Mouse (Mus musculus) neural tube, embryonic 15.5 days (tissue): ENCODE results near the gene 1700020A23Rik. TPM values are rescaled to one million over a fixed set of nuclear protein-coding genes. Genes with fewer than 3 reads are reported as not detected.
A peak's percentile ranks its signal among the peaks of the same experiment; 100 is the strongest.

ENCODE experiments used
- ATAC-seq: fragments of 200-750 bp; cut with Nextera tagmentation; 2 replicates; pipeline ENCODE4 v1.8.0; 2017; ENCODE audit warnings: mild to moderate bottlenecking, moderate TSS enrichment, moderate library complexity; ENCODE audit not compliant: low FRiP score
- H3K27ac ChIP-seq: fragments of 300-500 bp; sonication (generic); replicated peaks from 2 replicates; pipeline ENCODE4 v1.5.1; 2015; ENCODE audit warnings: mild to moderate bottlenecking, inconsistent platforms
- H3K27me3 ChIP-seq: fragments of 300-500 bp; sonication (generic); replicated peaks from 2 replicates; pipeline ENCODE4 v1.6.1; 2015; ENCODE audit warnings: inconsistent platforms
- H3K36me3 ChIP-seq: fragments of 300-500 bp; sonication (generic); 2 replicates; pipeline ENCODE4 v1.6.1; 2015; ENCODE audit warnings: inconsistent platforms
- H3K4me1 ChIP-seq: fragments of 300-500 bp; sonication (generic); 2 replicates; pipeline ENCODE4 v1.6.1; 2015; ENCODE audit warnings: inconsistent platforms
- H3K4me2 ChIP-seq: fragments of 300-500 bp; sonication (generic); 2 replicates; pipeline ENCODE4 v1.6.1; 2015; ENCODE audit warnings: inconsistent platforms, mild to moderate bottlenecking, moderate library complexity
- H3K4me3 ChIP-seq: fragments of 300-500 bp; sonication (generic); replicated peaks from 2 replicates; pipeline ENCODE4 v1.5.1; 2015; ENCODE audit warnings: mild to moderate bottlenecking, inconsistent platforms
- H3K9ac ChIP-seq: fragments of 300-500 bp; sonication (generic); replicated peaks from 2 replicates; pipeline ENCODE4 v1.6.1; 2015; ENCODE audit warnings: mild to moderate bottlenecking, inconsistent platforms
- H3K9me3 ChIP-seq: fragments of 300-500 bp; sonication (generic); replicated peaks from 2 replicates; pipeline ENCODE4 v1.6.1; 2016; ENCODE audit warnings: inconsistent platforms
- WGBS: fragments of 180-500 bp; shearing (Covaris S2); methylation state at CpG from one replicate; pipeline ENCODE4 v1.1.7; 2015; ENCODE audit warnings: mixed read lengths; 5-methylcytosine and 5-hydroxymethylcytosine counted together
- polyA plus RNA-seq: library from polyadenylated mRNA; unstranded; fragments of >200 nt; fragmentation: Nextera tagmentation; extraction: Ambion mirVana; gene quantifications from 2 replicates; pipeline ENCODE4 v1.2.1, GENCODE M21; 2015

The 1700020A23Rik gene
- polyA plus RNA-seq, 1 experiment from 2014 or later: 0.56 TPM

DNA sequence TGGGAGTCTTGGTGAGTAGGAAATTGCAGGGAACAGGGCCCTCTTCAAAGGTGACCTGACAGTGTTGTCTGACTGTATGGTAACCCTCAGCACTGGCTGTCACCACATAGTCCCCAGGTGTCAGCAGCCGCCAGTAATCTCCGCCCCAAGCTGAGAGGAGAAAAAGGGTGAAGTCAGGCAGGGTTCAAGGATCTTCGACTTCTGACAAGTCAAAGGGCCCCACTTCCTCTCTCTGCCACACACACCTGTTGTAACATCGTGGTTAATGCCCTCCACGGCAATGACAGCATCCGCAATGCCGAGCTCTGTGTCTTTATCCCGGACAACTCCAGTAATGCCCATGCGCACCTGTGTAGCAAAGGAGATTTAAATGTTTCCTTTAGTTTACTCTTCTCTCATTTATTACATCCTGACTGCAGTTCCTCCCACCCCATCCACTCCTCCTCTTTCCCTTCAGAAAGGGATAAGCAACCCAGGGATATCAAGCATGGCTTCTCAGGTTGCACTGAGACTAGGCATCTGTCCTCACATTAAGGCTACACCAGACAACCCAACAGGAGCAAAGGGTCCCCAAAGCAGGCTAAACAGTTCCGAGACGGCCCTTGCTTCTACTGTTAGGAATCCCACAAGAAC lies 13.9 kb upstream of the 1700020A23Rik start:
- Histone ChIP-seq H3K36me3 (peaks cover 16% of the 10 kb centered on the region), H3K27me3 (0 out of 2 replicates have a peak, but pooled peaks cover 3% of the 10 kb centered on the region), H3K9ac (no peak overlapping the region), H3K9me3 (no peaks in the 10 kb centered on the region), H3K4me1 (no peaks in the 10 kb centered on the region), H3K27ac (no peak overlapping the region), H3K4me3 (no peak overlapping the region), H3K4me2 (no peak overlapping the region)
- no peak for ATAC-seq
- WGBS: 86% methylated on average over 11 of the region's 11 CpGs

DNA sequence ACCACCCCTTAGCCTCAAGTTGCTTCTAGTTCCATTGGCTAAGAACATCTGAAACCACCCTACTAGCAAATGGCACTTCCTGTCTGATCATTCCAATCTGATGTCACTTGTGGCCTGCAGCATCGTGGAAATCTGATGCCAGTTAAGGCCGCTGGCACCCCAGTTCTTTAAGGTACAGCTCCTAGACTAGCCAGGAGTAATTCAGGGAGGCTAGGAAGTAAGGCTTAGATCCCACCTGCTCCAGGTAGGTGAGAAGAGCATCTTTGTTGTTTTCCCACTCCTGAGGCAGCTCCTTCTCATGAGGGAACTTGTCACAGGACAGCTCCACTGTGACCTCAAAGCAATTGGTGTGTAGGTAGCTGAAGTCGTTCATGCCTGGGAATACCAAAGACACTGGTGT lies 12.2 kb upstream of the 1700020A23Rik start:
- Histone ChIP-seq H3K4me2 (no peak overlapping the region), H3K27ac (no peak overlapping the region), H3K4me3 (no peak overlapping the region), H3K27me3 (peaks cover 1% of the 10 kb centered on the region; the same call in 1 of the 2 replicates), H3K36me3 (peaks cover 16% of the 10 kb centered on the region), H3K9ac (no peak overlapping the region), H3K4me1 (peaks cover 14% of the 10 kb centered on the region), H3K9me3 (no peaks in the 10 kb centered on the region)
- ATAC-seq: no peak
- 90% methylated on average over 3 of the region's 3 CpGs for WGBS

DNA sequence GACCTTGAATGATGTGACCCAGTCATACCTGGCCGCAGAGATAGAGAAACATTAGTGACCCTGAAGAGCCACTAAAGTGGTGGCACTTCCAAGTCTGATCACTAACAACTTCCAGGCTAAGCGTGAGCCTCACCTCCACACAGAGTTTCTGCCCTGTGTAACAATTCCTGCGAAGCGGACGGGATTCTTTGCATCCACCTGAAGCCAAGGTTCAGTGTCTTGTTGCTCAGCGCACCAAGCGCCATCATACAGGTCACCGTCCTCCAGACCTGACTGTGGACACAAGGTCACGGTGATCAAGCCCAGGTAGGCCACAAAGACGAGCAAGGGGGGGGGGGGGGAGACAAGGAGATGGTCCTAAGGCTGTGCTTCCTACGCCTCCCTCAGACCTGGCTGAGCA lies 9.4 kb upstream of the 1700020A23Rik start:
- H3K36me3 ChIP-seq: peaks cover 13% of the 10 kb centered on the region
- H3K4me3 ChIP-seq: no peak overlapping the region
- peaks cover 12% of the 10 kb centered on the region for H3K27me3 ChIP-seq
- H3K9me3 ChIP-seq: no peaks in the 10 kb centered on the region
- no peak overlapping the region for H3K9ac ChIP-seq
- ATAC-seq: no peak
- peaks cover 19% of the 10 kb centered on the region for H3K4me1 ChIP-seq
- no peak overlapping the region for H3K27ac ChIP-seq
- no peak overlapping the region for H3K4me2 ChIP-seq
- WGBS: 95% methylated on average over 11 of the region's 11 CpGs

DNA sequence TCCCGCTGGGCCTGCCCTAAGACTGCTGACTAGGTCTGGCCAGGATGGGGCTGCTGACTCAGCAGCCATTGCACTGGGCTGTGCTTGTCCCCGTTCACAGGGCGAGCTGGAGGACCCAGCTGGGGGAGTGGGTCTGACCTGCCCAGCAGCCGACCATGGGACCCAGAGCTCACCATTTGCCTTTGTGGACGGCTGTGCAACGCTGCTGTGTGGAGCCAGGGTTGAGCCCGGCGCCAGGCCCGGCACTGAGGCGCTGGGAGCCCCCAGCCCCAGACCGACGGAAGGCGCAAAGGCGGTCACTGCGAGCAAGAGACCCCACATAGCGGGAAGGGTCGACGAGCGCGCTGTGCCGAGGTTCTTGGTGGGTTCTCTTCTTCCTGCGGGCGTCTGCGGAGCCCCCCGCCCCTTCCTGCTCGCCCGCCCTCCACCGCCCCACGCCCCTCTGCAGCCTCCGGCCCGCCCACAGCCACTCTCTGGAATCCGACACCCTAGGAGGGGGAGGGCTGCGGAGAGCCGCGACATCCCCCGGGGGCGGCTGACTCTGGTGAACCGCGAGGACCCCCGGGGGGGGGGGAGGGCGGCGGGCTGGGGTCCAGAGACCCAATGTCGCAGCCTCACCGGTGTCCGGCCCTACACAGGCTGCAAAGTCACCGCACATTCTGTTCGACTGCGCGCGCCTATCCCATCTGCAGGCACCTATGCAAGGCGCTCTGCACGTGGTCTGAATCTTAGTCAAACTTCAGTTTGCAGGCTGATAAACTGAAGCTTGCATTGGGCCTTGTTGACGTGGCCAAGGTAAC lies 7.7 kb upstream of the 1700020A23Rik start, which contains the start of gene Cpxm1:
TSS of gene Cpxm1 (minus strand) at position 389 of the 800 bp plus-strand sequence.
- peak within 1 kb of the TSS; percentile 59 for H3K9ac ChIP-seq
- no peak within 1 kb of the TSS for H3K27ac ChIP-seq
- peaks cover 9% of the 10 kb centered on the region for H3K36me3 ChIP-seq
- ATAC-seq: peak; percentile 88
- H3K4me3 ChIP-seq: peak within 1 kb of the TSS; percentile 51
- peaks cover 12% of the 10 kb centered on the region for H3K27me3 ChIP-seq
- no peaks in the 10 kb centered on the region for H3K9me3 ChIP-seq
- H3K4me2 ChIP-seq: peak within 1 kb of the TSS; percentile 95
- 1% methylated on average over 43 of the region's 53 CpGs for WGBS
- peaks cover 19% of the 10 kb centered on the region for H3K4me1 ChIP-seq

DNA sequence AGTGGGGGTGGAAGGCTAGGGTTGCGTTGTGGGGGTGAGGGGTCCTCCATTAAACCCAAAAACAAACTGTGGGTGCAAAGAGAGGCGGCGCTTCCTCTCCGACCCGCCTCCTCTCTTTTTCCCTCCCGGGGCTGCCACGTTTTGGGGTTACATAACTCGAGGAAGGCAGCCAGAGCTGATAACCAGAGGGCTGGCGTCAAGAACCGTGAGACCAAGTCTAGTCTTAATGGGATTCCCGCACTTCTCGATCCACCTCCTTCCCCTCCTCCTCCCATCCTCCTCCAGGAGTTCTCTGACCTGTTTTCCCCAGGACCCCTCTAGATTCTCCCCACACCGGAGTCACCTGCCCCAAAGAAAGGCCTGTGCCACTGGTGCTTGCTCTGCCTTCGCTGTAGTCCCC lies 7.0 kb upstream of the 1700020A23Rik start:
- Histone ChIP-seq H3K27me3 (peaks cover 12% of the 10 kb centered on the region), H3K9me3 (no peaks in the 10 kb centered on the region), H3K36me3 (0 out of 2 replicates have a peak, but pooled peaks cover 4% of the 10 kb centered on the region), H3K4me2 (peak overlapping the region; percentile 95), H3K4me3 (peak overlapping the region; percentile 51), H3K27ac (no peak overlapping the region), H3K9ac (no peak overlapping the region), H3K4me1 (peaks cover 19% of the 10 kb centered on the region)
- ATAC-seq: no peak
- WGBS: 25% methylated on average over 14 of the region's 14 CpGs

DNA sequence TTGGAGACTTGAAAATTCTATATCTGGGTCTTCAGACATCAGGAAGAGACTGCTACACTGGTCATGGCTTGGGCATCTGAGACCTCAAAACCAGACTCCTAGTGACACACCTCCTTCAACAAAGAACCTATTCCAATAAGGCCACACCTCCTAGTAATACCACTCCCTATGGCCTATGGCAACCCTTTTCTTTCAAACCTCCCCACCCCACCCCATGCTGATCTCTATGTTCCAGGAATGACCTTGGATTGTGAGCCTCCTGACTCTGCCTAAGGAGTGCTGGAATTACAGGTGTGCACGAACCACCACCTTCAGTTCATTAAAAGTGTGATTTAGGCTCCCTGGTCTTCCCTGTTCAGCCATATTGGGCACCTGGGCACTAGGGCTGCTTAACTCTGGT lies 5.0 kb upstream of the 1700020A23Rik start:
- H3K4me3 ChIP-seq: no peak overlapping the region
- no peak overlapping the region for H3K9ac ChIP-seq
- H3K36me3 ChIP-seq: no peaks in the 10 kb centered on the region
- no peak overlapping the region for H3K27ac ChIP-seq
- 97% methylated on average over 1 of the region's 1 CpGs for WGBS
- H3K4me2 ChIP-seq: no peak overlapping the region
- H3K9me3 ChIP-seq: no peaks in the 10 kb centered on the region
- peaks cover 19% of the 10 kb centered on the region for H3K4me1 ChIP-seq
- ATAC-seq: no peak
- peaks cover 12% of the 10 kb centered on the region for H3K27me3 ChIP-seq

DNA sequence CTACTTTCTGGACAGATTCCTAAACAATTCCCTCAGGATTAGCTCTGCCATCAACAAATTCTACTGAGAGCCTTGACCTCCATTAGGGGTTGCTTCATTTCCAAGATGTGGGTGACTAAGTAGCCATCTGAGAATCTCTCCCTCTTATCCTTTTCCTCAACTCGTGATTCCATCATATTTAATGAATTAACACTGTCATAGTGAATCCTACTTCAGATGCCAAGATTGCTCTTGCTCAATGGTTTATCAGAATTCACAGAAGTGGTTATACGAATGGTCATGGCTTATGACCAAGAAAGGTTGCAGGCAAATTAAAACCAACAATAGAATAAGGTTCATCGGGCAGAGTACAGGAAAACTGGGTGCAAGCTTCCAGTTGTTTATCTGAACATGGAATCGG lies 3.2 kb upstream of the 1700020A23Rik start:
- H3K4me1 ChIP-seq: peaks cover 14% of the 10 kb centered on the region
- no peak for ATAC-seq
- no peak overlapping the region for H3K9ac ChIP-seq
- no peaks in the 10 kb centered on the region for H3K36me3 ChIP-seq
- 87% methylated on average over 4 of the region's 4 CpGs for WGBS
- H3K4me2 ChIP-seq: no peak overlapping the region
- peaks cover 12% of the 10 kb centered on the region for H3K27me3 ChIP-seq
- no peak overlapping the region for H3K4me3 ChIP-seq
- H3K27ac ChIP-seq: no peak overlapping the region
- H3K9me3 ChIP-seq: no peaks in the 10 kb centered on the region

DNA sequence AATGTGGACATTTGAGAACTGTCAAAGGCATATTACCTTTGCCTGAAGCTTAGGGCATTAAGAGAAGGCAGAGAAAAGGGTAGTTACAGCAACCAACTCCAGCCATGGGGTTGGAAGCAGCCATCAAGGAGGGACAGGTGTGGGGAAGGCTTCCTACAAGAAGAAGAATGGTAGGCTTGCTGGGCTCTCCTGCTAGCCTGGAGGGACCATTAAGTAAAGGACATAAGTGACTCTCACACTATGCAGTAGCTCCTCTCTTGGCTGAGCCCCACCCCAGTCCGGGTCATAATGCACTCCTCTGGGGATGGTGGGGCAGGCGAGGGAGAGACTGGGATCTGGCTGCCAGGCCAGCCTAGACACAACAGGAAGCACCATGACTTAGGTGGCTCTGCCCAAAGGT lies 1.1 kb downstream of the 1700020A23Rik start, which contains the start of gene Tmem239:
TSS of gene Tmem239 (plus strand) at position 301 of the 400 bp plus-strand sequence.
- H3K9me3 ChIP-seq: no peaks in the 10 kb centered on the region
- no peaks in the 10 kb centered on the region for H3K36me3 ChIP-seq
- no peak within 1 kb of the TSS for H3K27ac ChIP-seq
- ATAC-seq: no peak
- no peak within 1 kb of the TSS for H3K9ac ChIP-seq
- no peaks in the 10 kb centered on the region for H3K27me3 ChIP-seq
- H3K4me1 ChIP-seq: no peaks in the 10 kb centered on the region
- 83% methylated on average over 1 of the region's 2 CpGs for WGBS
- H3K4me3 ChIP-seq: no peak within 1 kb of the TSS
- no peak within 1 kb of the TSS for H3K4me2 ChIP-seq

DNA sequence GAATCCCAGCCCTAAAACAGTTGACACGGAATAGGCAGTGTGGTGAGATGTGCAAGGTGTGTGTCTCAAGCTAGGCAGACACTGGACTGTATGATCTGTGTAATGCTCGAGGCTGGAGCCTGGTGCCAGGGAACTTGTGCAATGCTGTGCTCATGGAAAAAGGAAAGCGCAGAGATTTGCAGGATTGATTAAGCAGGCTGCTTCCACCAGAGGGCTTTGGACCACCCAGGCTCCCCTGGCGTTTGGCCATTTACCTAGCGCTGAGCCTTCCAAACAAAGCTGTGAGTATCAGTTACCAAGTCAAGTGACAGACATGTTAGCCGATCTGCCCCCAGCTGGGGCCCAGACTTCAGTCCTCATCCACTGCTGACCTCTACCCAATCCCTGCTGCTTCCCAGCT lies 3.1 kb downstream of the 1700020A23Rik start:
- Histone ChIP-seq H3K4me3 (no peak overlapping the region), H3K27me3 (no peaks in the 10 kb centered on the region), H3K4me1 (no peaks in the 10 kb centered on the region), H3K9me3 (no peaks in the 10 kb centered on the region), H3K9ac (no peak overlapping the region), H3K27ac (no peak overlapping the region), H3K36me3 (no peaks in the 10 kb centered on the region), H3K4me2 (no peak overlapping the region)
- no peak for ATAC-seq
- 25% methylated on average over 6 of the region's 6 CpGs for WGBS

DNA sequence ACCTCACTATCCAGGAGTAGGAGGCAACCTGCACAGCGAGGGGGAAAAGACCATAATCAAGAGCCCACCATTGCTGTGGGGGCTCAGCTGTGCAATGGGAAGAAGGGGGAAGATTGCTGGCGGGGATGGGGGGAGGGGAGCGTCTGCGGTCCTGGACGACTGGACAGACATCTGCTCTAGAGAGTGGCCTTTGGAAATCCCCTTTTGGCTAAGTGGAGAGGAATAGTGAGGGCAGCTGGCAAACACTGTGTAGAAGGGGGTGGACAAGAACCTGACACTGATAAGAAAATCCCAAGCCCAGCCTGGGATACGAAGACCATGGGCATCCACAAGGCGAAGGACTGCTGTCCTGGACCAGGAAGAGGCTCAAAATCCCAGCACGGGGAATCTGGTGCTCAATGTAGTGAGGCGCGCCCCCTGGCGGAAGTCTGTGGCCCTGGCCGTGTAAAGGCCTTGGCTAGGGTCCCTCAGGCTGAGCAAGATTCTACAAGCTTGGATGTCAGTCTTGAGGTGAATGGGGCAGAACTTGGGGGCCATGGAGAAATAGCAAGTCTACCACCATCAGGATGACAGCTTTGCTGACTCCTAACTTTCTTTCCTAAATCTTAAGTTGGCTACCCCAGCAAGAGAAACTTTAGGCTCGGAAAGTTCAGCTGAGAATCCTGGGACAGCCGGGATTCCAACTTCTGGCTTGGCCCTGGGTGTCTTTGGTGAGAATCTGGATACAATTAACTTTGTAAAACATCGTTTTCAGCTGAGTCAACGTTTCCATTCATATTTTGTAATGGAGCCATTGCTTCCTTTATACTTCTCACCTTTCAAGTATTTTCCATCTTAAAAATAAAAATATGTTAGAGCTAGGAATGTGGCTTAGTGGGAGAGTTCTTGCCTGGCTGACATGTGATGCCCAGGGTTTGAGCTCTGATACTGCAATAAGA lies 6.8 kb downstream of the 1700020A23Rik start:
- Histone ChIP-seq H3K27ac (no peak overlapping the region), H3K36me3 (no peaks in the 10 kb centered on the region), H3K9me3 (no peaks in the 10 kb centered on the region), H3K4me1 (no peaks in the 10 kb centered on the region), H3K4me3 (no peak overlapping the region), H3K9ac (no peak overlapping the region), H3K4me2 (no peak overlapping the region), H3K27me3 (no peaks in the 10 kb centered on the region)
- ATAC-seq: peak; percentile 80
- 40% methylated on average over 16 of the region's 16 CpGs for WGBS

DNA sequence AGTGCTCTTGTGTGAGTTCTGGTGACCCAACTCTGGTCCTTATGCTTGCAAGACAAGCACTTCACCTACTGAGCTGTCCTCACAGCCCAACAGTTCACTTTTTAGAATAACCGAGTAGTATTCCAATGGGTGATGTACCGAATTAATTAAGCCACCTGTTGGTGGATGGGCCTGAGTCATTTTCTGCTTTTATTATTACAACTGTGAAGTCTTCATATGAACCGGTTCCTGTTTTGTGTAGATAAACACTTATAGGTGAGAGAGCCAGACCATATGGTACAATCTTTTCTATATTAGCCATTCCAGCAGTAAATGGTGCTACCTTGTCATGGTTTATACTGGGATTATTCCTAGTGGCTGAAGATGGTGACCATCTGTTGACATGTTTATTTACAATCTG lies 7.7 kb downstream of the 1700020A23Rik start:
- H3K9ac ChIP-seq: no peak overlapping the region
- H3K4me3 ChIP-seq: no peak overlapping the region
- ATAC-seq: no peak
- 81% methylated on average over 3 of the region's 3 CpGs for WGBS
- H3K4me2 ChIP-seq: no peak overlapping the region
- H3K4me1 ChIP-seq: no peaks in the 10 kb centered on the region
- no peaks in the 10 kb centered on the region for H3K27me3 ChIP-seq
- no peaks in the 10 kb centered on the region for H3K36me3 ChIP-seq
- no peak overlapping the region for H3K27ac ChIP-seq
- H3K9me3 ChIP-seq: no peaks in the 10 kb centered on the region
